Mouse (Mus musculus): ENCODE results near the gene Irak4. TPM values are rescaled to one million over a fixed set of nuclear protein-coding genes. Genes with fewer than 3 reads are reported as not detected.

The Irak4 gene
- polyA plus RNA-seq, 1 experiment, result 5.6 TPM

DNA sequence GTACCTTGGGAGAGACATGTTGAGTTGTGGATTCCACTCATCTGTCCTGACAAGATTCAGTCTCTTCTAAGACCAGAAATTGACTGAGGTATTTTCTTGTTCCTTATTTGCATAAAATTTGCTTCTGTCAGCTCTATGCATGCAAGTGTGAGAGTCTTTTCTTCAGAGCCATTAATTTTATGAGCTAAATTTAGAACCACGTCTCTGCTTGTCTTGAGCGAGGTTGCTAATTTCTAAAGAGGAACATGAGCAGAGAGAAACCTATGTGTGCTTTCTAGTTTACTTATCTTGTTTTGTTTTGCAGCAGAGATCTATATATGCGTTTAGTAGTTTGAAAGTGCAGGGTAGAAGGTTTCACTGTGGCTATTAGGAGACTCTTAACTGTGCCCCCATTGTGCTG lies 59.0 kb downstream of the Irak4 start:
- Histone ChIP-seq H3K9me3 (no peaks in the 10 kb centered on the region), H3K27me3 (replicated peaks) (peaks cover 2% of the 10 kb centered on the region), H3K36me3 (replicated peaks; ENCODE audit: low read length) (no peaks in the 10 kb centered on the region), H3K4me1 (peaks cover 46% of the 10 kb centered on the region), H3K4me3 (replicated peaks) (no peak overlapping the region)
- TF ChIP-seq FLI1 (IDR thresholded peaks at IDR 0.05; ENCODE audit: low read length), result no peak
- no peak for TF ChIP-seq GATA1 (IDR thresholded peaks at IDR 0.05; ENCODE audit: borderline replicate concordance, low read length)

DNA sequence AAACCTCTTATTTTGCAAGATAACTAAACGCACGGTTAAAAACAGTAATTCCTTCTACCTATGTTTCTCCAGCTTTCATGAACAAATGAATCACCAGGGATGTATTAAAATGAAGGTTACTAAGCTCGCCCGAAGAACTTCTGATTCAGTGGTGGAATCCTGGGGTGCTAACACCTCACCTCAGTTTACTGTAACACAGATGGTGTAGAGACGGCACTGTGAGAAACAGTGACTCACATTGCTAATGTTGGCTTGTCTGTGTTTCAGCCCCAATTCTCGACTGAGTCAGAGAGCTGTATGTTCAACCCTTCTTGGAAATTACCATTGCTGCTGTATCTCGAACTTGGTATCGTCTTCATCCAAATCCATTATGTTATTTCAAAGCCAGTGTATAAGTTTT lies 64.3 kb downstream of the Irak4 start:
- Histone ChIP-seq H3K27me3 (replicated peaks) (peaks cover 2% of the 10 kb centered on the region), H3K4me1 (peaks cover 26% of the 10 kb centered on the region), H3K36me3 (replicated peaks; ENCODE audit: low read length) (no peaks in the 10 kb centered on the region), H3K9me3 (no peaks in the 10 kb centered on the region), H3K4me3 (replicated peaks) (no peak overlapping the region)
- no peak for TF ChIP-seq GATA1 (IDR thresholded peaks at IDR 0.05; ENCODE audit: borderline replicate concordance, low read length)
- no peak for TF ChIP-seq FLI1 (IDR thresholded peaks at IDR 0.05; ENCODE audit: low read length)

DNA sequence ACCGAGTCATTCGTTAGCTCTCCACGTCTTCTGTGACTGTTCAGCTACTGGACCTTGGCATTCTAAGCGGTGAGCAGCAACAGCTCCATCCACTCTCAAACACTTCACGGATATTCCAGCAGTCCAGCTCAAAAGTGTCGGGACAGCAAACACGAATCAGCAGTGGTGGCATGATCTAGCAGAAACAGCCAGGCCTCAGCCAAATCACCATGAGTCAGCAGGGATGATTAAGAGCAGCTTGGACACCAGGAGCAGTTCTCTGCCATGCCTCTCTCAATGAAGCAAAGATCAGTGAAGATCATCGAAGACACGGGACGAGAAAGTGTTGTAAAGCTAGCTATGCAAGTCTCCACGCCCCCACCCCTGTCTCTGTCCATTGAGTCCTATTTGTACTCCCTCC lies 72.6 kb downstream of the Irak4 start:
- TF ChIP-seq FLI1 (IDR thresholded peaks at IDR 0.05; ENCODE audit: low read length), result no peak
- TF ChIP-seq GATA1 (IDR thresholded peaks at IDR 0.05; ENCODE audit: borderline replicate concordance, low read length), result no peak
- peak overlapping the region; percentile 82 for H3K4me3 ChIP-seq (replicated peaks)
- peaks cover 27% of the 10 kb centered on the region for H3K4me1 ChIP-seq
- no peaks in the 10 kb centered on the region for H3K27me3 ChIP-seq (replicated peaks)
- no peaks in the 10 kb centered on the region for H3K36me3 ChIP-seq (replicated peaks; ENCODE audit: low read length)
- no peaks in the 10 kb centered on the region for H3K9me3 ChIP-seq

DNA sequence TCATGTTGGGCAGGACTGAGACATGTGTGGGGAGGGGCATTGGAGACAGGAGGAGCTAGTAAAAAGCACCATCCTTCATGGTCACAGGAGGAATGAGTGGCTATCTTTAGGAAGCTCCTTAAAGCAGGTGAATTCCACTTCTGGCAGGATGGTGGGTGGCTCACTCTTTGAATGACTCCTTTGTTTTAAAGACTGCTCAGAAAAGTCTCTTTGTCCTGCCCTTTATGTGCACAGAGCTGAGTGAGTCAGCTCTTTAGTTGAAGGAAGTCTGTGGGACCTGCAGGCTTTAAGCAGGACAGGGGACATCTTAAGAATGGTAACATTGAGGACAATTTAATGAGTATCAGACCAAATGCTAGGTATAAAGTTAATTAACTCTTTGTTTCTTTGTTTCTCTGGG lies 77.5 kb downstream of the Irak4 start:
- Histone ChIP-seq H3K27me3 (replicated peaks) (peaks cover 11% of the 10 kb centered on the region), H3K9me3 (peaks cover 19% of the 10 kb centered on the region), H3K4me3 (replicated peaks) (no peak overlapping the region), H3K4me1 (peaks cover 32% of the 10 kb centered on the region), H3K36me3 (replicated peaks; ENCODE audit: low read length) (no peaks in the 10 kb centered on the region)
- no peak for TF ChIP-seq FLI1 (IDR thresholded peaks at IDR 0.05; ENCODE audit: low read length)
- no peak for TF ChIP-seq GATA1 (IDR thresholded peaks at IDR 0.05; ENCODE audit: borderline replicate concordance, low read length)

DNA sequence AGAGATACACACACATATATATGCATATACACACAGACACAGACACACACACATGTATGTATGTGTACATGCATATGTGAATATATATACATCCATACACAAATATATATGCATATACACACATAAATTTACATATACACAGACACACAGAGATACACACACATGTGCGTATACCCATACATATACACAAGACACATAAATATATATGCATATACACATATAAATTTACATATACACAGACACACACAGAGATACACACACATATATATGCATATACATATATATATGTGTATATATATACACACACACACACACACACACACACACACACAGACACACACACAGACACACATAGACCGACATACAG lies 85.0 kb downstream of the Irak4 start:
- Histone ChIP-seq H3K4me1 (peaks cover 19% of the 10 kb centered on the region), H3K9me3 (peaks cover 11% of the 10 kb centered on the region), H3K4me3 (replicated peaks) (peak overlapping the region; percentile 93), H3K27me3 (replicated peaks) (peaks cover 74% of the 10 kb centered on the region), H3K36me3 (replicated peaks; ENCODE audit: low read length) (no peaks in the 10 kb centered on the region)
- TF ChIP-seq GATA1 (IDR thresholded peaks at IDR 0.05; ENCODE audit: borderline replicate concordance, low read length), result no peak
- no peak for TF ChIP-seq FLI1 (IDR thresholded peaks at IDR 0.05; ENCODE audit: low read length)

DNA sequence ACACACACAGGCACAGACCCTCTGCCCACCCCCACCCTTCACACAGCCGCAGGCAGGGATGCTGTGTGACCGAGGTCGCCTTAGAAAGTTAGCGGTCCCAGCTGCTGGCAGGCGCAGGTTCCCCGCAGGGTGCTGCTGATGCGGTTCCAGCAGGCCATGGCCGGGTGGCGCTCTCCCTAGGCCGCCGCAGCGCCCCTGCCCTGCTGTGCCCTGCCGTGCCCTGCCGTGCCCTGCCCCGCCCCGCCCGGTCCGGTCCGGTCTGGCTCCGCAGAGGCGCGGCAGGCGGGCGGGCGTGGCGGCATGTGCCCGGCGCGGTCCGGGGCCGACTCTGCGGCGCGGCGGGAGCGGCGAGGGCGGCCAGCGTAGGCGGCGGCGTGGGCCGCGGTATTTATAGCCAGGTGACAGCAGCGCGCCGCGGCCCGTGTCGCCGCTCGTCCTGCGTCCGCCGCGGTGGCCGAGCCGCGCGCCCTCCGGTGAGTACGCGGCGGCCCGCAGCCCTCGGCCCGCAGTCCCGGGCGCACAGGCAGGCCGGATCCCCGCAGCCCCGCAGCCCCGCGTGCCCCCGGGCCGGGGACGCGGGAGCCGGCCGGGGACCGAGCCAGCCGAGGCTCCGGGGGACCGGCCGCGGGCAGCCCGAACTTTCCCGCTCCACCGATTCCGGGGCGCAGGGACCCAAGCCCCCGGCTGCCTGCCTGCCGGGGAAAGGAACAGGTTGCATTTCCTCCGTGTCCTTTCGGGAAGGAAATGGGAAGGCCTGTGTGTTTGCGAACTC lies 85.6 kb downstream of the Irak4 start, which contains the start of gene Tmem117:
Gene Tmem117, plus strand, starts transcription at position 403 of the 772 bp plus-strand sequence.
- no peak for TF ChIP-seq GATA1 (IDR thresholded peaks at IDR 0.05; ENCODE audit: borderline replicate concordance, low read length)
- TF ChIP-seq FLI1 (IDR thresholded peaks at IDR 0.05; ENCODE audit: low read length), result no peak
- H3K36me3 ChIP-seq (replicated peaks; ENCODE audit: low read length), result no peaks in the 10 kb centered on the region
- H3K4me3 ChIP-seq (replicated peaks), result peak within 1 kb of the TSS; percentile 93
- peaks cover 22% of the 10 kb centered on the region for H3K4me1 ChIP-seq
- peaks cover 77% of the 10 kb centered on the region for H3K27me3 ChIP-seq (replicated peaks)
- peaks cover 10% of the 10 kb centered on the region for H3K9me3 ChIP-seq

DNA sequence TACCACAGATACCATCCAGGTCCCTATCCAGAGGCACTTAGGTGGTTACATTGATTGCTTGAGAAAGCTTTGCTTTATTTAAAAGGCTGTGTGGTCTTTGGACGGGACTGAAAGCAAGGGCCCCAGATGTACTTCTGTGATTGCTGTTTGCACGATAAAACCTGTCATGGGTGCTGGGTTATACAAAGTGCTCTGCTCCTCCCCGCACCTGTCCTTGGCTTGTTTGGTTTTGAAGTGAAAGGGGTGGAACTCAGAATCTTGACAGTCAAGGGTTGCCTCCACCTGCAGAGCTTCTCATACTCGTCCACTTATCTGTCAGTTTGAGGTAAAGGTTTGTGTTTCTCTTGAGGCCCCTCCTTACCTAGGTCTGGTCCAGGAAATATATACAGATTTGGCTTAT lies 87.1 kb downstream of the Irak4 start:
- Histone ChIP-seq H3K9me3 (peaks cover 7% of the 10 kb centered on the region; the same call in 1 of the 2 replicates), H3K36me3 (replicated peaks; ENCODE audit: low read length) (no peaks in the 10 kb centered on the region), H3K27me3 (replicated peaks) (peaks cover 72% of the 10 kb centered on the region), H3K4me1 (peaks cover 18% of the 10 kb centered on the region), H3K4me3 (replicated peaks) (no peak overlapping the region)
- TF ChIP-seq FLI1 (IDR thresholded peaks at IDR 0.05; ENCODE audit: low read length) (no peak), GATA1 (IDR thresholded peaks at IDR 0.05; ENCODE audit: borderline replicate concordance, low read length) (no peak)

Other genes starting within 250 kb of the Irak4 start
- 0.39 TPM in 1 of 2 replicates, not detected in the other for gene Adamts20, start 78.2 kb upstream of the Irak4 start, polyA plus RNA-seq (2012; ENCODE audit: insufficient read depth, low replicate concordance)
- gene Pus7l, start 96 bp upstream of the Irak4 start, polyA plus RNA-seq (2012; ENCODE audit: insufficient read depth, low replicate concordance), result 0.97 and 6.3 TPM in 2 replicates
- gene Twf1, start 46.2 kb downstream of the Irak4 start, polyA plus RNA-seq (2012; ENCODE audit: insufficient read depth, low replicate concordance), result 1.6 and 13.8 TPM in 2 replicates
- 0.18 TPM in 1 of 2 replicates, not detected in the other for gene Tmem117, start 85.6 kb downstream of the Irak4 start, polyA plus RNA-seq (2012; ENCODE audit: insufficient read depth, low replicate concordance)